Mouse (Mus musculus) fibroblast of lung, adult 2 months (primary cell): ENCODE data around the gene Dhps.
A peak's percentile ranks its signal among the peaks of the same experiment; 100 is the strongest.
"Not testable (repeated sequence)": the region's sequence is repeated elsewhere in the genome, so short reads cannot be mapped to it uniquely, and the experiment has no call there.

ENCODE experiments used
- DNase-seq: peaks from one replicate; pipeline ENCODE4 v3.0.0-alpha.2; 2011; ENCODE audit warnings: low read depth

Gene Dhps

GRCm38 (mm10) chr8:85062603-85063002 lies 9.0 kb upstream of the Dhps start:
- DNase-seq: no peak

GRCm38 (mm10) chr8:85065213-85065612 lies 6.3 kb upstream of the Dhps start:
- DNase-seq: no peak

GRCm38 (mm10) chr8:85067155-85067554 lies 4.4 kb upstream of the Dhps start:
- no peak for DNase-seq

GRCm38 (mm10) chr8:85067982-85068381 lies 3.6 kb upstream of the Dhps start, which contains the start of gene Gm5741:
TSS of gene Gm5741 (minus strand) at chr8:85067982.
- no peak for DNase-seq

- DNase-seq: no peak
Observed at GRCm38 (mm10) chr8:85071041-85071440, 516 bp upstream of the Dhps start.

- DNase-seq: no peak
Observed at GRCm38 (mm10) chr8:85072364-85072929, 890 bp downstream of the Dhps start.

- no peak for DNase-seq
Observed at GRCm38 (mm10) chr8:85073041-85073612, 1.6 kb downstream of the Dhps start.

- no peak for DNase-seq
Observed at GRCm38 (mm10) chr8:85074167-85074566, 2.6 kb downstream of the Dhps start.

- DNase-seq: no peak
Observed at GRCm38 (mm10) chr8:85074617-85075016, 3.1 kb downstream of the Dhps start.

- no peak for DNase-seq
Observed at GRCm38 (mm10) chr8:85076001-85076400, 4.4 kb downstream of the Dhps start.

GRCm38 (mm10) chr8:85076993-85077392 lies 5.4 kb downstream of the Dhps start:
- DNase-seq: no peak

- DNase-seq: no peak
Observed at GRCm38 (mm10) chr8:85080214-85080531, 8.6 kb downstream of the Dhps start.

- no peak for DNase-seq
Observed at GRCm38 (mm10) chr8:85080532-85081215, 9.1 kb downstream of the Dhps start, which contains the start of gene Wdr83os. TSS of gene Wdr83os (plus strand) at chr8:85080740.

- no peak for DNase-seq
Observed at GRCm38 (mm10) chr8:85081216-85081555, 9.6 kb downstream of the Dhps start, which contains the start of gene Wdr83. TSS of gene Wdr83 (minus strand) at chr8:85081306.

GRCm38 (mm10) chr8:85082169-85082568 lies 10.6 kb downstream of the Dhps start:
- DNase-seq: not testable (repeated sequence)

- peak; percentile 82 for DNase-seq
Observed at GRCm38 (mm10) chr8:85083108-85083813, 11.7 kb downstream of the Dhps start, which contains the start of gene Man2b1. TSS of gene Man2b1 (plus strand) at chr8:85083270.

- DNase-seq: no peak
Observed at GRCm38 (mm10) chr8:85084633-85085032, 13.1 kb downstream of the Dhps start.

- DNase-seq: no peak
Observed at GRCm38 (mm10) chr8:85086238-85086637, 14.7 kb downstream of the Dhps start.

- DNase-seq: no peak
Observed at GRCm38 (mm10) chr8:85088771-85089170, 17.2 kb downstream of the Dhps start.

- DNase-seq: no peak
Observed at GRCm38 (mm10) chr8:85090856-85091255, 19.3 kb downstream of the Dhps start.

- no peak for DNase-seq
Observed at GRCm38 (mm10) chr8:85091526-85092090, 20.1 kb downstream of the Dhps start.

GRCm38 (mm10) chr8:85095051-85095450 lies 23.5 kb downstream of the Dhps start:
- DNase-seq: no peak

GRCm38 (mm10) chr8:85095566-85095965 lies 24.0 kb downstream of the Dhps start:
- DNase-seq: no peak
